In the genomic region with DNA sequence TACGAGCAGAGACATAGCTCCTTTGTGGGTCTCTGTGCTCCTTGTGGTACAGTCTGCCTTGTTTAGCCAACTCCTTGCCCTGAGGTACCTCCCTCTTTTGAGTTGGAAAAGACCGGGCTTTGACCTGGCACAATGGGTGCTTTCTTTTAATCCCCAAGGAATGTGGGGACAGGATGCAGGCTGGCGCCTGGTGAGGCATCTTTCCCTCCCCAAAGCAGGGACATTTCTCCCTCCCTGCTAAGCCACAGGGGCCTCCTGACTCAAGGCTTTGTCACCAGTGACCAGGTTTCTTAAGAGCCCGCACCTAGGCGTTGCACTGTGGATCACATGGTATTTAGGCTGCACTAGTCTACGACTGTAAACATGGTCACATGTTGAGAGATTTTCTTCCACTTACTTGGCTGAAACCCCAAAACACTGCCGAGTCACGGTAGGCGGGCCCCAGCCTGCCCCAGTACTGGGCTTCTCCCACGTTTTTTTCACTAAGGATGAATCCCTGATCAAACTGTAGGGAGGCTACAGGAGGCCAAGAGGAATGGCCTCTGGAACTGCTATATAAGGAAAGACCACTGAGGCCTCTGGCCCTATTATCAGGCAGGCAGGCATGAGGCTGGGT, we compare ENCODE assay signal across 8 mouse cellular contexts. TPM values are rescaled to one million over a fixed set of nuclear protein-coding genes. Genes with fewer than 3 reads are reported as not detected.
A peak's percentile ranks its signal among the peaks of the same experiment; 100 is the strongest.
DNase-seq lines count a peak whose midpoint lies in the region; ATAC-seq and TF ChIP-seq lines count a peak whose summit lies in the region.

No protein-coding gene starts in this region.

- peak overlapping the region; percentile 94 for H3K4me2 ChIP-seq in forebrain, embryonic 15.5 days (replicated peaks)
- peak overlapping the region; percentile 99 for H3K4me2 ChIP-seq in hindbrain, embryonic 16.5 days (ENCODE audit: low read length)
- peak overlapping the region; percentile 100 for H3K4me2 ChIP-seq in liver, embryonic 14.5 days (ENCODE audit: low read depth)
- peak overlapping the region; percentile 100 for H3K4me2 ChIP-seq in neural tube, embryonic 13.5 days

- no peak for ATAC-seq in forebrain, embryonic 15.5 days (replicated peaks)
- ATAC-seq in hindbrain, embryonic 16.5 days: 0 out of 2 replicates have a peak, but pooled peaks have one; percentile 10
- ATAC-seq in liver, embryonic 14.5 days (ENCODE audit: insufficient read depth): peak; percentile 72
- no peak for ATAC-seq in neural tube, embryonic 13.5 days (ENCODE audit: low read depth)

- intact Hi-C loops in left cerebral cortex, adult 2 months (cut with DNase I): loop anchor here (2.0 kb wide), 1 partner anchor 17 kb away; a partner anchor contains a TSS
- intact Hi-C loops in left cerebral cortex, postnatal 10 days (cut with DNase I): no loop called here

- no peak for TF ChIP-seq CTCF in left cerebral cortex, adult 2 months (IDR thresholded peaks at IDR 0.05)
- no peak for TF ChIP-seq CTCF in liver, embryonic 14.5 days (IDR thresholded peaks at IDR 0.05; ENCODE audit: low read depth)

- peak overlapping the region; percentile 46 for H3K9ac ChIP-seq in forebrain, embryonic 15.5 days (replicated peaks)
- H3K9ac ChIP-seq in hindbrain, embryonic 16.5 days (ENCODE audit: low read depth, low read length): peak overlapping the region; percentile 74
- peak overlapping the region; percentile 61 for H3K9ac ChIP-seq in liver, embryonic 14.5 days (replicated peaks)
- peak overlapping the region; percentile 76 for H3K9ac ChIP-seq in neural tube, embryonic 13.5 days

- H3K27me3 ChIP-seq in forebrain, embryonic 15.5 days: peaks cover 22% of the 10 kb centered on the region
- peaks cover 8% of the 10 kb centered on the region for H3K27me3 ChIP-seq in hindbrain, embryonic 16.5 days (replicated peaks; ENCODE audit: control insufficient read depth, insufficient read depth, low read length)
- peaks cover 15% of the 10 kb centered on the region for H3K27me3 ChIP-seq in liver, embryonic 14.5 days (ENCODE audit: control insufficient read depth, insufficient read depth, low read length)
- peaks cover 46% of the 10 kb centered on the region for H3K27me3 ChIP-seq in neural tube, embryonic 13.5 days

- H3K27ac ChIP-seq in left cerebral cortex, adult 2 months: peak overlapping the region; percentile 96
- H3K27ac ChIP-seq in forebrain, embryonic 15.5 days (replicated peaks): no peak overlapping the region
- H3K27ac ChIP-seq in hindbrain, embryonic 16.5 days (ENCODE audit: low read depth, low read length): no peak overlapping the region
- H3K27ac ChIP-seq in liver, embryonic 14.5 days: peak overlapping the region; percentile 85
- H3K27ac ChIP-seq in neural tube, embryonic 13.5 days (replicated peaks): no peak overlapping the region

- 3% methylated on average over 10 of the region's 10 CpGs for WGBS in forebrain, embryonic 15.5 days
- WGBS in hindbrain, embryonic 16.5 days: 2% methylated on average over 10 of the region's 10 CpGs
- 1% methylated on average over 10 of the region's 10 CpGs for WGBS in liver, embryonic 14.5 days (ENCODE audit: insufficient replicate concordance)
- WGBS in neural tube, embryonic 13.5 days: 3% methylated on average over 10 of the region's 10 CpGs

- H3K36me3 ChIP-seq in forebrain, embryonic 15.5 days: no peaks in the 10 kb centered on the region; the same call in 1 of the 2 replicates
- H3K36me3 ChIP-seq in hindbrain, embryonic 16.5 days (ENCODE audit: control insufficient read depth, insufficient read depth, low read length): peaks cover 4% of the 10 kb centered on the region; the same call in 1 of the 2 replicates
- peaks cover 5% of the 10 kb centered on the region; the same call in 1 of the 2 replicates for H3K36me3 ChIP-seq in liver, embryonic 14.5 days (replicated peaks; ENCODE audit: control insufficient read depth, insufficient read depth, low read depth)
- H3K36me3 ChIP-seq in neural tube, embryonic 13.5 days: peaks cover 11% of the 10 kb centered on the region; the same call in 1 of the 2 replicates

- H3K9me3 ChIP-seq in forebrain, embryonic 15.5 days: no peaks in the 10 kb centered on the region
- H3K9me3 ChIP-seq in hindbrain, embryonic 16.5 days (ENCODE audit: control insufficient read depth, low read length): no peaks in the 10 kb centered on the region
- no peaks in the 10 kb centered on the region for H3K9me3 ChIP-seq in liver, embryonic 14.5 days (ENCODE audit: control insufficient read depth, low read length)
- no peaks in the 10 kb centered on the region for H3K9me3 ChIP-seq in neural tube, embryonic 13.5 days

- H3K4me1 ChIP-seq in forebrain, embryonic 15.5 days: peaks cover 31% of the 10 kb centered on the region
- peaks cover 29% of the 10 kb centered on the region for H3K4me1 ChIP-seq in hindbrain, embryonic 16.5 days (ENCODE audit: control insufficient read depth, insufficient read depth, low read depth, low read length)
- peaks cover 27 to 28% of the 10 kb centered on the region in 2 experiments for H3K4me1 ChIP-seq in liver, embryonic 14.5 days (replicated peaks; ENCODE audit: control insufficient read depth in 2 of 2, insufficient read depth in 2 of 2, low read length in 1 of 2)
- peaks cover 44% of the 10 kb centered on the region for H3K4me1 ChIP-seq in neural tube, embryonic 13.5 days (replicated peaks)

- no peak for DNase-seq in left cerebral cortex, adult 2 months (ENCODE audit: extremely low spot score in 1 of 2, low spot score in 2 of 2)
- no peak for DNase-seq in left cerebral cortex, postnatal 10 days (ENCODE audit: extremely low spot score in 1 of 2, low spot score in 2 of 2)
- peak; percentile 71 for DNase-seq in adrenal gland, postnatal 14 days
- peak; percentile 57 to 81 (median 59) for DNase-seq in liver, embryonic 14.5 days (ENCODE audit: low read depth in 3 of 3, low spot score in 3 of 3)
- no peak for DNase-seq in frontal cortex, postnatal 25 days (ENCODE audit: low spot score in 2 of 2)

- TF ChIP-seq EP300 in liver, embryonic 14.5 days (IDR thresholded peaks at IDR 0.05; ENCODE audit: low read depth): no peak

- H3K4me3 ChIP-seq in left cerebral cortex, adult 2 months: peak overlapping the region; percentile 78
- H3K4me3 ChIP-seq in forebrain, embryonic 15.5 days: peak overlapping the region; percentile 78
- H3K4me3 ChIP-seq in hindbrain, embryonic 16.5 days (ENCODE audit: low read length): peak overlapping the region; percentile 78
- peak overlapping the region; percentile 59 to 92 for H3K4me3 ChIP-seq in liver, embryonic 14.5 days (ENCODE audit: insufficient read depth in 1 of 2, low read depth in 2 of 2, low read length in 2 of 2)
- peak overlapping the region; percentile 66 for H3K4me3 ChIP-seq in neural tube, embryonic 13.5 days

RNA-seq across cellular contexts. Expression of a gene that starts 1.6 kb away (rescaled TPM):
- 10 to 100 TPM; 18.5 to 19.3 TPM for total RNA-seq in left cerebral cortex, adult 2 months (2021)
- 10 to 100 TPM; 10.2 to 11.2 TPM for total RNA-seq in left cerebral cortex, postnatal 10 days (2021)
- 18.7 TPM in 2 replicates for total RNA-seq in adrenal gland, postnatal 14 days (2021)
- 3.0 and 3.5 TPM in 2 replicates for polyA plus RNA-seq in forebrain, embryonic 15.5 days (2015; fragmentation: Nextera tagmentation; extraction: Ambion mirVana)
- 4.7 and 5.0 TPM in 2 replicates for polyA plus RNA-seq in hindbrain, embryonic 16.5 days (2015; fragmentation: Nextera tagmentation; extraction: Ambion mirVana)
- polyA plus RNA-seq in liver, embryonic 14.5 days (2012; rRNA removed): 4.4 and 5.3 TPM in 2 replicates
- 2.3 and 2.8 TPM in 2 replicates for polyA plus RNA-seq in liver, embryonic 14.5 days (2014; fragmentation: Nextera tagmentation; extraction: Ambion mirVana)
- 4.5 TPM in 2 replicates for polyA plus RNA-seq in neural tube, embryonic 13.5 days (2015; fragmentation: Nextera tagmentation; extraction: Ambion mirVana)

RNA-seq across cellular contexts. Expression of a gene that starts 14.1 kb away (rescaled TPM):
- 10 to 100 TPM; 18.9 to 19.6 TPM for total RNA-seq in left cerebral cortex, adult 2 months (2021)
- 10 to 100 TPM; 14.5 to 16.9 TPM for total RNA-seq in left cerebral cortex, postnatal 10 days (2021)
- 15.6 and 16.0 TPM in 2 replicates for total RNA-seq in adrenal gland, postnatal 14 days (2021)
- 19.5 and 21.8 TPM in 2 replicates for polyA plus RNA-seq in forebrain, embryonic 15.5 days (2015; fragmentation: Nextera tagmentation; extraction: Ambion mirVana)
- 21.3 and 24.8 TPM in 2 replicates for polyA plus RNA-seq in hindbrain, embryonic 16.5 days (2015; fragmentation: Nextera tagmentation; extraction: Ambion mirVana)
- polyA plus RNA-seq in liver, embryonic 14.5 days (2012; rRNA removed): 2.8 and 2.9 TPM in 2 replicates
- polyA plus RNA-seq in liver, embryonic 14.5 days (2014; fragmentation: Nextera tagmentation; extraction: Ambion mirVana): 3.7 and 5.2 TPM in 2 replicates
- 19.1 and 20.6 TPM in 2 replicates for polyA plus RNA-seq in neural tube, embryonic 13.5 days (2015; fragmentation: Nextera tagmentation; extraction: Ambion mirVana)

RNA-seq across cellular contexts. Expression of a gene that starts 17.3 kb away (rescaled TPM):
- 10 to 100 TPM; 13.6 to 13.9 TPM for total RNA-seq in left cerebral cortex, adult 2 months (2021)
- total RNA-seq in left cerebral cortex, postnatal 10 days (2021): 10 to 100 TPM; 11.9 to 14.7 TPM
- total RNA-seq in adrenal gland, postnatal 14 days (2021): 10.6 and 11.3 TPM in 2 replicates
- polyA plus RNA-seq in forebrain, embryonic 15.5 days (2015; fragmentation: Nextera tagmentation; extraction: Ambion mirVana): 18.0 and 21.5 TPM in 2 replicates
- polyA plus RNA-seq in hindbrain, embryonic 16.5 days (2015; fragmentation: Nextera tagmentation; extraction: Ambion mirVana): 18.1 and 20.9 TPM in 2 replicates
- polyA plus RNA-seq in liver, embryonic 14.5 days (2012; rRNA removed): 8.2 and 10.7 TPM in 2 replicates
- 6.4 and 8.8 TPM in 2 replicates for polyA plus RNA-seq in liver, embryonic 14.5 days (2014; fragmentation: Nextera tagmentation; extraction: Ambion mirVana)
- 15.3 and 18.8 TPM in 2 replicates for polyA plus RNA-seq in neural tube, embryonic 13.5 days (2015; fragmentation: Nextera tagmentation; extraction: Ambion mirVana)

RNA-seq across cellular contexts. Expression of a gene that starts 21.4 kb away (rescaled TPM):
- 10 to 100 TPM; 19.2 to 20.7 TPM for total RNA-seq in left cerebral cortex, adult 2 months (2021)
- 10 to 100 TPM; 18.8 to 21.2 TPM for total RNA-seq in left cerebral cortex, postnatal 10 days (2021)
- total RNA-seq in adrenal gland, postnatal 14 days (2021): 15.2 and 15.5 TPM in 2 replicates
- 41.4 and 41.6 TPM in 2 replicates for polyA plus RNA-seq in forebrain, embryonic 15.5 days (2015; fragmentation: Nextera tagmentation; extraction: Ambion mirVana)
- polyA plus RNA-seq in hindbrain, embryonic 16.5 days (2015; fragmentation: Nextera tagmentation; extraction: Ambion mirVana): 35.4 and 35.7 TPM in 2 replicates
- polyA plus RNA-seq in liver, embryonic 14.5 days (2012; rRNA removed): 4.8 and 5.0 TPM in 2 replicates
- 4.5 and 5.2 TPM in 2 replicates for polyA plus RNA-seq in liver, embryonic 14.5 days (2014; fragmentation: Nextera tagmentation; extraction: Ambion mirVana)
- 33.6 and 33.8 TPM in 2 replicates for polyA plus RNA-seq in neural tube, embryonic 13.5 days (2015; fragmentation: Nextera tagmentation; extraction: Ambion mirVana)

RNA-seq across cellular contexts. Expression of a gene that starts 28.2 kb away (rescaled TPM):
- under 1 TPM; 0.49 to 0.95 TPM for total RNA-seq in left cerebral cortex, adult 2 months (2021)
- under 1 TPM; 0.43 to 0.54 TPM for total RNA-seq in left cerebral cortex, postnatal 10 days (2021)
- total RNA-seq in adrenal gland, postnatal 14 days (2021): not detected in 2 replicates
- polyA plus RNA-seq in forebrain, embryonic 15.5 days (2015; fragmentation: Nextera tagmentation; extraction: Ambion mirVana): 1.5 TPM in 2 replicates
- 1.9 and 2.0 TPM in 2 replicates for polyA plus RNA-seq in hindbrain, embryonic 16.5 days (2015; fragmentation: Nextera tagmentation; extraction: Ambion mirVana)
- 0.03 and 0.06 TPM in 2 replicates for polyA plus RNA-seq in liver, embryonic 14.5 days (2012; rRNA removed)
- not detected in 2 replicates for polyA plus RNA-seq in liver, embryonic 14.5 days (2014; fragmentation: Nextera tagmentation; extraction: Ambion mirVana)
- 1.2 and 1.3 TPM in 2 replicates for polyA plus RNA-seq in neural tube, embryonic 13.5 days (2015; fragmentation: Nextera tagmentation; extraction: Ambion mirVana)

Comparison
In these comparisons a context has a peak if more than half of its experiments do, and no peak if none do; other contexts are left out.
1. DNase-seq: peak in adrenal gland, postnatal 14 days (single experiment) and liver, embryonic 14.5 days (3 of 3); none in left cerebral cortex, adult 2 months (0 of 2), left cerebral cortex, postnatal 10 days (0 of 2) and frontal cortex, postnatal 25 days (0 of 2).
2. H3K27ac ChIP-seq: peak in left cerebral cortex, adult 2 months (single experiment) and liver, embryonic 14.5 days (single experiment); none in forebrain, embryonic 15.5 days (single experiment), hindbrain, embryonic 16.5 days (single experiment) and neural tube, embryonic 13.5 days (single experiment).
3. ATAC-seq: peak in hindbrain, embryonic 16.5 days (single experiment) and liver, embryonic 14.5 days (single experiment); none in forebrain, embryonic 15.5 days (single experiment) and neural tube, embryonic 13.5 days (single experiment).
4. Peak in every context shown above with its lines, with median percentiles within 50 percentile points of each other: H3K4me3 ChIP-seq, H3K4me2 ChIP-seq and H3K9ac ChIP-seq.